Mouse (Mus musculus) midbrain, embryonic 12.5 days (tissue): ENCODE measurements around the gene Iqcf3. TPM values are rescaled to one million over a fixed set of nuclear protein-coding genes. Genes with fewer than 3 reads are reported as not detected.

Experiments used
- ATAC-seq: fragments of 200-750 bp; cut with Nextera tagmentation; 2 replicates; pipeline ENCODE4 v1.8.0; 2017; ENCODE audit warnings: low read depth, moderate TSS enrichment, moderate library complexity; ENCODE audit not compliant: low FRiP score
- H3K27ac ChIP-seq: fragments of 300-500 bp; sonication (generic); replicated peaks from 2 replicates; pipeline ENCODE4 v1.5.1; 2016; ENCODE audit warnings: mild to moderate bottlenecking
- H3K27me3 ChIP-seq: fragments of 300-500 bp; sonication (generic); 2 replicates; pipeline ENCODE4 v1.6.1; 2016; ENCODE audit warnings: mild to moderate bottlenecking
- H3K36me3 ChIP-seq: fragments of 300-500 bp; sonication (generic); 2 replicates; pipeline ENCODE4 v1.6.1; 2016
- H3K4me1 ChIP-seq: fragments of 300-500 bp; sonication (generic); 2 replicates; pipeline ENCODE4 v1.6.1; 2016
- H3K4me2 ChIP-seq: fragments of 300-500 bp; sonication (generic); replicated peaks from 2 replicates; pipeline ENCODE4 v1.6.1; 2016; ENCODE audit warnings: mild to moderate bottlenecking, moderate library complexity
- H3K4me3 ChIP-seq: fragments of 300-500 bp; sonication (generic); 2 replicates; pipeline ENCODE4 v1.5.1; 2016; ENCODE audit warnings: mild to moderate bottlenecking
- H3K9ac ChIP-seq: fragments of 300-500 bp; sonication (generic); replicated peaks from 2 replicates; pipeline ENCODE4 v1.6.1; 2016; ENCODE audit warnings: mild to moderate bottlenecking, moderate library complexity
- H3K9me3 ChIP-seq: fragments of 300-500 bp; sonication (generic); 2 replicates; pipeline ENCODE4 v1.6.1; 2016; ENCODE audit warnings: mild to moderate bottlenecking
- WGBS: fragments of 180-500 bp; shearing (Covaris S2); methylation state at CpG from one replicate; pipeline ENCODE4 v1.1.7; 2016; 5-methylcytosine and 5-hydroxymethylcytosine counted together
- polyA plus RNA-seq: library from polyadenylated mRNA; unstranded; fragments of >200 nt; fragmentation: Nextera tagmentation; extraction: Ambion mirVana; gene quantifications from 2 replicates; pipeline ENCODE4 v1.2.1, GENCODE M21; 2016

Iqcf3 gene
- polyA plus RNA-seq, 1 experiment from 2014 or later: not detected

GRCm38 (mm10) chr9:106459946-106460345 is 101.5 kb downstream of the Iqcf3 start:
- H3K4me1 ChIP-seq: peaks cover 66% of the 10 kb centered on the region
- H3K4me3 ChIP-seq: no peak overlapping the region
- H3K36me3 ChIP-seq: peaks cover 56% of the 10 kb centered on the region
- WGBS: 82% methylated on average over 15 of the region's 15 CpGs
- H3K27me3 ChIP-seq: peaks cover 17% of the 10 kb centered on the region
- H3K27ac ChIP-seq: no peak overlapping the region
- H3K9ac ChIP-seq: 0 out of 2 replicates have a peak overlapping the region, but pooled peaks have one; percentile 12
- H3K9me3 ChIP-seq: no peaks in the 10 kb centered on the region
- no peak for ATAC-seq
- H3K4me2 ChIP-seq: no peak overlapping the region

DNA sequence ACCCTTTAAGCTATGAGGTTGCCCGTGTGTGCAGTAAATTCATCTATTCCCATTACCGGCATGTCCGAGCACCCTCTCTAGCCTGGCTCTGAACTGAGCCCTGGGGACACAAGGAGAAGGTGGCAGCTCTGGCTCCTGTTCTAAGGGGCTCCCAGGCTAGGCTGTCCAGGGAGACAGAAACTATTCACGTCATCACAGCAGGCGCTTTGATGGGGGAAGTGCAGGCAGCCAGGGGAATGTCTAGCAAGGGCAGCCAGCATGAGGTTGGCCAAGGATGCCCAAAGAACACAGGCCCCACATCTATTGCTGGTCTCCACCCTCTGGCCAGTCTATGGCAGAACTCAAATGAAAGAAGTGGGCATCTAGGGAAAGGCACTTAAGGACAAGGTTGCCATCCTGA is 103.5 kb downstream of the Iqcf3 start:
- Histone ChIP-seq H3K27me3 (peaks cover 5% of the 10 kb centered on the region; the same call in 1 of the 2 replicates), H3K9ac (peak overlapping the region; percentile 95; the same call in 1 of the 2 replicates), H3K27ac (peak overlapping the region; percentile 97), H3K4me1 (peaks cover 64% of the 10 kb centered on the region), H3K36me3 (peaks cover 37% of the 10 kb centered on the region), H3K4me3 (peak overlapping the region; percentile 74; the same call in 1 of the 2 replicates), H3K9me3 (no peaks in the 10 kb centered on the region), H3K4me2 (peak overlapping the region; percentile 98)
- WGBS: 59% methylated on average over 5 of the region's 5 CpGs
- no peak for ATAC-seq

DNA sequence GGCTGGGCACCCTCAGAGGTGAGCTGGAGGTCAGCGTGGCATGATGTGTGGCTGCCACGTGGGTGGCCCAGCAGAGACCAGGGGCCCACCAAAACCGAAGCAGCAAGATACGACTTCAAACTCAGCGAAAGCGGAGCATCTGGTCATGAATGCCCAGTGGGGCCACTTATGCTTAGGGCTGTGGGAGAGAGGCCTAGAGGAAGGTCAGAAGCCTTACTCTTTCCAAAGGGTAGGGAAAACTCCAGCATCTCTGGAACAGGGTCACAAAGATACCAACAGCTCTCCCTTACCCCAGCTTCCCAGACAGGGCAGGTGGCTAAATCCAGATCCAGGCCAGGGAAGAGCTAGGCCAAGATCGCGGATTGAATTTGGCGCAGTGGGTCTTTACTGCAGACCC is 104.3 kb downstream of the Iqcf3 start:
- Histone ChIP-seq H3K36me3 (peaks cover 30% of the 10 kb centered on the region), H3K9ac (peak overlapping the region; percentile 95), H3K27me3 (peaks cover 2% of the 10 kb centered on the region; the same call in 1 of the 2 replicates), H3K9me3 (no peaks in the 10 kb centered on the region), H3K4me2 (peak overlapping the region; percentile 98), H3K4me1 (peaks cover 72% of the 10 kb centered on the region), H3K4me3 (peak overlapping the region; percentile 74), H3K27ac (peak overlapping the region; percentile 97)
- WGBS: 33% methylated on average over 9 of the region's 9 CpGs
- ATAC-seq: no peak

GRCm38 (mm10) chr9:106456325-106457162 is 104.9 kb downstream of the Iqcf3 start:
- WGBS: 23% methylated on average over 15 of the region's 15 CpGs
- Histone ChIP-seq H3K4me1 (peaks cover 76% of the 10 kb centered on the region), H3K9me3 (no peaks in the 10 kb centered on the region), H3K27me3 (no peaks in the 10 kb centered on the region), H3K9ac (peak overlapping the region; percentile 95), H3K4me3 (peak overlapping the region; percentile 74), H3K27ac (peak overlapping the region; percentile 97), H3K36me3 (peaks cover 23% of the 10 kb centered on the region), H3K4me2 (peak overlapping the region; percentile 98)
- peak; percentile 8 for ATAC-seq

DNA sequence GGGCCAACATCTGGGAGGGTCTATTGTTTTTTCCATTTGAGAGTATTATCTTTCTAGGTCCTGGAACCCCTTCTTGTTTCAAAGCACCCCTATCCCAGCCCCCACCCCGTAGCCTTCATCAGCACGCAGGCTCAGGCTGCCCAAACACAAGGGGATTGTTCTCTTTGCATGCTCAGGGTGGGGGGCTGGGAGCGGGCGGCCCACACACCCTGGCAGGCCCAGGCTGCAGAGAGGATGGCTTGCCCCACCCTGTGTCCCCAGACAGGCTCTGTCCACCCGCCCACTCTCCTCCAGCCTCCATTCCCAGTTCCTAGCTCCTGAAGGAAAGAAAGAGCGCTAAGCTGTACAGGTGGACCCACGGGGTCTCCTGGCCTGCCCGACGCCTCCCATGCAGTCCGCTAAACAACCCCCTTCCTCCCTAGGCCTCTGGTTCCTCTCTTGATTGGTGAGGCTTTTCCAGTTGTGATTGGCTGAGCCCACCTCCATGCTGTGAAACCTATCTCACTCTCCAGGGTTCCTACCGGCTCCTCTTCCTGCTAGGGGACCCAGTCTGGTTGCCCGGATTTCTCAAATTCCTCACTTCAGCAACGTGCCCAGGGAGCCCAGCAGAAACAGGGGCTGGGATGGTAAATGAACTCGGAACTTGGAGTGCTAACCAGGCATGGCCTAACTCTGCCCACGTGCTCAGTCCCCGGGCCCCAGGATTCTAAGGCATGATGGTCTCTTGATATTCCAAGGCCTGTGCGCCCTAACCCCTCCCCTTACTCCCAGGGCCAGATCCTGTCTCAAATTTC is 106.3 kb downstream of the Iqcf3 start:
- peak; percentile 35 for ATAC-seq
- Histone ChIP-seq H3K27me3 (no peaks in the 10 kb centered on the region), H3K4me2 (peak overlapping the region; percentile 98), H3K4me1 (peaks cover 78% of the 10 kb centered on the region), H3K9me3 (no peaks in the 10 kb centered on the region), H3K36me3 (peaks cover 9% of the 10 kb centered on the region), H3K27ac (peak overlapping the region; percentile 97), H3K9ac (peak overlapping the region; percentile 95), H3K4me3 (peak overlapping the region; percentile 74)
- under 1% methylated on average over 17 of the region's 17 CpGs for WGBS

DNA sequence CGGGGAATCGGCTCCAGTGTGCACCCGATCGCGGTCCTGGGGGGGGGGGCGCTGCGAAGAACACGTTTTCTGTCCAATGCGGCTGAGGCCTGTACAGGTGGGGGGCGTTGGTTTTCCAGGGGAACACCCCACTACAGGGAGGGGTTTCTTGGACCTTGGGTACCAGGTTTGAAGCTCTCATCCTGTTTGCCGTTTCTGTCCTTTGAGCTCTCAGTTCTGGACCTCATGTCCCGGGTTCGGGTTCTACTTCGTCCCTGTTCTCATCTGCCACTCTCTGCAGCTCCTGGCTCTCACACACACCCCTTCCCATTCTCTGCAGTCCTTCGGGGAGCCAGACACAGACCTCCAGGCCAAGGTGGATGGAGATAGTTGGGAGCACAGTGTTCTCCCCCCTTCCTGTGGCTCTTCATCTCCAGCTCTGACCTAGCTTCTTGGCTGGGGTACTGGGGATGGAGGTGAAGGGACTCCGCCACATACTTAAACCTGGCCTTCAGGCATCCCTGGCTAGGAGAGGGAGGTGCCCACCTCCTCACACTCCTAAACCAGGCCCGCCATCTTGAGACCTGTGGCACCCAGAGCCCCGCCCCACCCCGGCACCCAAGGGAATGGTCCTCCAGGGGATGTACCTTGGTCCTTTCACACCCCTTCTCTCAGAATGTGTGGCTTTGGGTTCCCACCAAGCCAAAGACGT is 107.2 kb downstream of the Iqcf3 start:
- no peak for ATAC-seq
- H3K36me3 ChIP-seq: 0 out of 2 replicates have a peak, but pooled peaks cover 4% of the 10 kb centered on the region
- no peaks in the 10 kb centered on the region for H3K27me3 ChIP-seq
- under 1% methylated on average over 17 of the region's 20 CpGs for WGBS
- H3K4me2 ChIP-seq: peak overlapping the region; percentile 98
- H3K4me1 ChIP-seq: peaks cover 71% of the 10 kb centered on the region
- peak overlapping the region; percentile 95 for H3K9ac ChIP-seq
- peak overlapping the region; percentile 74 for H3K4me3 ChIP-seq
- no peaks in the 10 kb centered on the region for H3K9me3 ChIP-seq
- peak overlapping the region; percentile 97 for H3K27ac ChIP-seq

DNA sequence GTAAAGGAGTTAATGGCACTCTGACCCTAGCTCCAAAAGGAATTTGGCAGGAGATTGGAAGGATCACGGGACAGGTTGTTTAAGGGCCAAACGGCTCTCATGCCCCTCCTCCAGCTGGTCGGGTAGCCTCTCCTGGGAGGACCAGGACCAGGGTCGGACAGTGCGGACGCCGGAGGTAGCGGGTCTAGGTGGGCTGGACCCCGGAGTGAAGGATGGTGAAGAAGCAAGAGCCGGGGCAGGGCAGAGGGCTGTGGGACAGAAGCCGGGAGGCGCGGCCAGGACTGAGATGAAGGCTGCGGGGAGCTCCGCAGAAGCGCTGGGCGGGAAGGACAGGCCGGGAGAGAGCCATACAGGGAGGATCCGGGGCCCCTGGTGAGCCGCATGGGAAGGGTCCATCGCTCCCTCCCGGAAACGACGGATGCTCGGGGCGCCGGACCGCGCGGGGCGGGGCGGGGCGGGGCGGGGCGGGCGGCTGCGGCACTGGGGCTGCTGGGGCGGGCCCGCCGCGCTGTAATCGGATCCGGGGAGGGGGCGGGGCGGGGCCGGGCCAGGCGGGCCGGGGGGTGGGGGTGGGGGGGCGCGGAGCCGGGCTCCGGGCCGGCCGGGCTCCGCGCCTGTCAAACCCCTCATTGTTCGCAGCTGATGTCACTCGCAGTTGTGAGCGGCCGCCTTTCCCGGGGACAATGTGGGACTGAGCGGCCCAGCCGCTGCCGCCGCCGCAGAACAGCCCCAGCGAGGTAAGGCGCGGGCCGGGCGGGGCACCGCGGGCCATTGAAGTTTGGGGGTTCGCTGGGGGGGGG is 108.0 kb downstream of the Iqcf3 start, which contains the start of gene Pcbp4:
Gene Pcbp4, plus strand, starts transcription at position 21 of the 800 bp plus-strand sequence.
- Histone ChIP-seq H3K4me2 (peak within 1 kb of the TSS; percentile 98), H3K27ac (peak within 1 kb of the TSS; percentile 97), H3K9me3 (no peaks in the 10 kb centered on the region), H3K9ac (peak within 1 kb of the TSS; percentile 95), H3K4me1 (peaks cover 72% of the 10 kb centered on the region), H3K4me3 (peak within 1 kb of the TSS; percentile 74), H3K36me3 (0 out of 2 replicates have a peak, but pooled peaks cover 4% of the 10 kb centered on the region), H3K27me3 (no peaks in the 10 kb centered on the region)
- 0% methylated on average over 26 of the region's 74 CpGs for WGBS
- peak; percentile 76 for ATAC-seq

Other genes starting within 250 kb of the Iqcf3 start
- gene Dusp7, start 193.0 kb downstream of the Iqcf3 start, polyA plus RNA-seq: 14.5 and 14.9 TPM in 2 replicates
- gene Rpl29, start 132.2 kb downstream of the Iqcf3 start, polyA plus RNA-seq: 716 and 732 TPM in 2 replicates
- 30.1 and 30.5 TPM in 2 replicates for gene Acy1, start 123.3 kb downstream of the Iqcf3 start, polyA plus RNA-seq
- gene Abhd14b, start 114.2 kb downstream of the Iqcf3 start, polyA plus RNA-seq: 4.2 and 4.7 TPM in 2 replicates
- gene Abhd14a, start 114.0 kb downstream of the Iqcf3 start, polyA plus RNA-seq: 34.1 and 36.5 TPM in 2 replicates
- gene Pcbp4, start 108.3 kb downstream of the Iqcf3 start, polyA plus RNA-seq: 343 and 348 TPM in 2 replicates
- gene Gpr62, start 95.7 kb downstream of the Iqcf3 start, polyA plus RNA-seq: 0.71 and 0.79 TPM in 2 replicates
- 47.1 and 51.4 TPM in 2 replicates for gene Rrp9, start 85.7 kb downstream of the Iqcf3 start, polyA plus RNA-seq
- gene Parp3, start 84.7 kb downstream of the Iqcf3 start, polyA plus RNA-seq: 1.0 and 1.8 TPM in 2 replicates
- not detected in 2 replicates for gene Iqcf1, start 61.7 kb downstream of the Iqcf3 start, polyA plus RNA-seq
- not detected in 2 replicates for gene Iqcf5, start 47.1 kb downstream of the Iqcf3 start, polyA plus RNA-seq
- gene Iqcf4, start 9.4 kb upstream of the Iqcf3 start, polyA plus RNA-seq: not detected in 2 replicates
- not detected in 2 replicates for gene Iqcf6, start 65.0 kb upstream of the Iqcf3 start, polyA plus RNA-seq
- gene Grm2, start 94.5 kb upstream of the Iqcf3 start, polyA plus RNA-seq: 9.6 and 10.0 TPM in 2 replicates
- 26.3 and 30.3 TPM in 2 replicates for gene Tex264, start 124.3 kb upstream of the Iqcf3 start, polyA plus RNA-seq
- 10.4 and 11.4 TPM in 2 replicates for gene Rad54l2, start 227.6 kb upstream of the Iqcf3 start, polyA plus RNA-seq